Mouse (Mus musculus) heart, postnatal 0 days (tissue): ENCODE measurements at regions not wholly inside any gene's neighbourhood (a gene's known extent, or its start where the extent isn't known, plus 50 kb on each side); places are given as distances from the start of the nearest gene placed in this dataset.

Experiments used
- ATAC-seq: fragments of 200-750 bp; cut with Nextera tagmentation; 2 replicates; pipeline ENCODE4 v1.8.0; 2017; ENCODE audit warnings: low read depth, moderate number of reproducible peaks, moderate library complexity; ENCODE audit not compliant: insufficient read depth
- DNase-seq: peaks from one replicate; pipeline ENCODE4 v3.0.0-alpha.2; 2016; ENCODE audit warnings: low spot score
- H3K27ac ChIP-seq: fragments of 300-500 bp; sonication (generic); 2 replicates; pipeline ENCODE4 v1.5.1; 2014; ENCODE audit warnings: low read depth, mild to moderate bottlenecking
- H3K27me3 ChIP-seq: fragments of 300-500 bp; sonication (generic); 2 replicates; pipeline ENCODE4 v1.6.1; 2014; ENCODE audit warnings: low read length, mixed read lengths; ENCODE audit not compliant: control insufficient read depth, insufficient read depth
- H3K36me3 ChIP-seq: fragments of 300-500 bp; sonication (generic); replicated peaks from 2 replicates; pipeline ENCODE4 v1.6.1; 2014; ENCODE audit warnings: low read length, mixed read lengths; ENCODE audit not compliant: control insufficient read depth, insufficient read depth
- H3K4me1 ChIP-seq: fragments of 300-500 bp; sonication (generic); 2 replicates; pipeline ENCODE4 v1.6.1; 2014; ENCODE audit warnings: antibody characterized with exemption; ENCODE audit not compliant: control insufficient read depth, insufficient read depth
- H3K4me2 ChIP-seq: fragments of 300-500 bp; sonication (generic); 2 replicates; pipeline ENCODE4 v1.6.1; 2014; ENCODE audit warnings: low read depth, mild to moderate bottlenecking, low read length, moderate library complexity
- H3K4me3 ChIP-seq: fragments of 300-500 bp; sonication (generic); 2 replicates; pipeline ENCODE4 v1.5.1; 2014; ENCODE audit warnings: low read depth, low read length
- H3K9ac ChIP-seq: fragments of 300-500 bp; sonication (generic); replicated peaks from 2 replicates; pipeline ENCODE4 v1.6.1; 2014; ENCODE audit warnings: low read depth, low read length, mixed read lengths
- H3K9me3 ChIP-seq: fragments of 300-500 bp; sonication (generic); replicated peaks from 2 replicates; pipeline ENCODE4 v1.6.1; 2016; ENCODE audit warnings: low read length; ENCODE audit not compliant: control insufficient read depth
- CTCF ChIP-seq: IDR thresholded peaks from 2 replicates; pipeline ENCODE4 v1.5.1; 2016; ENCODE audit warnings: antibody characterized with exemption, control low read depth, low read depth
- EP300 ChIP-seq: IDR thresholded peaks from 2 replicates; pipeline ENCODE4 v1.6.1; 2016; ENCODE audit warnings: antibody characterized with exemption, low read depth
- WGBS: fragments of 180-500 bp; shearing (Covaris S2); extraction: QIAGEN DNeasy Blood & Tissue Kit; methylation state at CpG from one replicate; pipeline ENCODE4 v1.1.7; 2014; 5-methylcytosine and 5-hydroxymethylcytosine counted together

- ATAC-seq (no peak), DNase-seq (peak; percentile 8)
- Histone ChIP-seq H3K36me3 (no peaks in the 10 kb centered on the region), H3K27ac (no peak overlapping the region), H3K9ac (no peak overlapping the region), H3K4me3 (no peak overlapping the region), H3K9me3 (no peaks in the 10 kb centered on the region), H3K27me3 (peaks cover 2% of the 10 kb centered on the region; the same call in 1 of the 2 replicates), H3K4me1 (no peaks in the 10 kb centered on the region), H3K4me2 (no peak overlapping the region)
- TF ChIP-seq CTCF: no peak
- WGBS: 10% methylated on average over 3 of the region's 4 CpGs
Observed at GRCm38 (mm10) chr19:48116689-48117088, 89.1 kb upstream of the Sorcs3 start.

- ATAC-seq (no peak), DNase-seq (no peak)
- Histone ChIP-seq H3K9ac (no peak overlapping the region), H3K27ac (no peak overlapping the region), H3K4me2 (no peak overlapping the region), H3K4me1 (no peaks in the 10 kb centered on the region), H3K9me3 (no peaks in the 10 kb centered on the region), H3K36me3 (no peaks in the 10 kb centered on the region), H3K27me3 (no peaks in the 10 kb centered on the region), H3K4me3 (no peak overlapping the region)
- WGBS: 57% methylated on average over 4 of the region's 4 CpGs
- TF ChIP-seq CTCF (no peak), EP300 (no peak)
Observed at GRCm38 (mm10) chr19:48117646-48118045, 88.2 kb upstream of the Sorcs3 start.

- Histone ChIP-seq H3K9ac (no peak overlapping the region), H3K4me1 (no peaks in the 10 kb centered on the region), H3K4me2 (no peak overlapping the region), H3K4me3 (no peak overlapping the region), H3K36me3 (no peaks in the 10 kb centered on the region), H3K9me3 (no peaks in the 10 kb centered on the region), H3K27ac (no peak overlapping the region), H3K27me3 (no peaks in the 10 kb centered on the region)
- WGBS: 79% methylated on average over 11 of the region's 11 CpGs
- TF ChIP-seq EP300: no peak
- TF ChIP-seq CTCF: no peak
- no peak for ATAC-seq
- no peak for DNase-seq
Observed at GRCm38 (mm10) chr19:48122281-48122680, 83.5 kb upstream of the Sorcs3 start.

- H3K27me3 ChIP-seq: no peaks in the 10 kb centered on the region
- H3K4me1 ChIP-seq: no peaks in the 10 kb centered on the region
- DNase-seq: no peak
- no peaks in the 10 kb centered on the region for H3K36me3 ChIP-seq
- no peak for ATAC-seq
- no peak overlapping the region for H3K9ac ChIP-seq
- 80% methylated on average over 4 of the region's 4 CpGs for WGBS
- H3K27ac ChIP-seq: no peak overlapping the region
- TF ChIP-seq CTCF (no peak), EP300 (no peak)
- no peak overlapping the region for H3K4me3 ChIP-seq
- no peak overlapping the region for H3K4me2 ChIP-seq
- H3K9me3 ChIP-seq: no peaks in the 10 kb centered on the region
Observed at GRCm38 (mm10) chr19:48123777-48124176, 82.0 kb upstream of the Sorcs3 start.

GRCm38 (mm10) chr19:48125731-48126130, 80.1 kb upstream of the Sorcs3 start:
- no peak for TF ChIP-seq EP300
- no peak for TF ChIP-seq CTCF
- Histone ChIP-seq H3K9me3 (no peaks in the 10 kb centered on the region), H3K9ac (no peak overlapping the region), H3K4me2 (no peak overlapping the region), H3K27ac (no peak overlapping the region), H3K27me3 (no peaks in the 10 kb centered on the region), H3K4me3 (no peak overlapping the region), H3K36me3 (no peaks in the 10 kb centered on the region), H3K4me1 (no peaks in the 10 kb centered on the region)
- 77% methylated on average over 6 of the region's 6 CpGs for WGBS
- no peak for DNase-seq
- no peak for ATAC-seq

GRCm38 (mm10) chr19:48128089-48128488, 77.7 kb upstream of the Sorcs3 start:
- 56% methylated on average over 12 of the region's 12 CpGs for WGBS
- Histone ChIP-seq H3K9me3 (no peaks in the 10 kb centered on the region), H3K27me3 (no peaks in the 10 kb centered on the region), H3K9ac (no peak overlapping the region), H3K4me2 (no peak overlapping the region), H3K27ac (no peak overlapping the region), H3K4me3 (no peak overlapping the region), H3K4me1 (no peaks in the 10 kb centered on the region), H3K36me3 (no peaks in the 10 kb centered on the region)
- ATAC-seq: no peak
- no peak for DNase-seq
- TF ChIP-seq EP300 (no peak), CTCF (no peak)
